Mouse (Mus musculus): ENCODE results near the gene Chmp2b. TPM values are rescaled to one million over a fixed set of nuclear protein-coding genes. Genes with fewer than 3 reads are reported as not detected.

Gene Chmp2b
- total RNA-seq, 2 experiments from 2014 or later: 29.8 to 30.7 TPM

DNA sequence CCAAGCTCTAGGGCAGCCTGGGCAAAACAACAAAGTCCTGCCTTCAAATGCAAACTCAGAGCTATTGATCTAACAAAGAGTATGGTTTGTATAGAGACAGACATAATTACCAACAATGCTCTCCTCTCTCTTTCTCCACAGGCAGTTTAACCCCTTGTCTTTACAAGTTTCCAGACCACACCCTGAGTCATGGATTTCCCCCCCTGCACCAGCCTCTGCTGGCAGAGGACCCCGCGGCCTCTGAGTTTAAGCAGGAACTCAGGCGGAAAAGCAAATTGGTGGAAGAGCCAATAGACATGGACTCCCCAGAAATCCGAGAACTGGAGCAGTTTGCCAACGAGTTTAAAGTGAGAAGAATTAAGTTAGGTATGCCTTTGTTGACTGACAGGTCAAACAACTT lies 32.9 kb downstream of the Chmp2b start:
- no peak for DNase-seq (ENCODE audit: low spot score)

- no peak for DNase-seq (ENCODE audit: low spot score)
Measured at GRCm38 (mm10) chr16:65526695-65527094, 35.8 kb downstream of the Chmp2b start.

DNA sequence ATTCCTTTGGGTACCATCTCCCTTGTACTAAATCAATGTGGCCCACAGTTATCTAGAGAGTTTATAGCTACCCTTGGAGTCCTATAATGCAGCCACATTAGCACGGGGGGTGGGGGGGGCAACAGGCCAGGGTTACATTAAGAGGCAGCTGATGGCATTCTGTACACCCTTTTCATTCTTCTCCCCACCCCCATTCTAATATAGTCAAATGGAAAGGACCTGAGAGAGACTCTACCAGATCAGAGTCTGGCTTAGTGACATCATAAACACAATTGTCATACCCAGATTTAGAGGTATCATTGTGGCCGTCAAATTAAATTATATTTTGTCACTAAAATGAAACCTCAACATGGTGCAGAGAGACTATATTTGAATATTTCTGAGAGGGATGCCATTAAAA lies 36.5 kb downstream of the Chmp2b start:
- DNase-seq (ENCODE audit: low spot score): no peak

DNA sequence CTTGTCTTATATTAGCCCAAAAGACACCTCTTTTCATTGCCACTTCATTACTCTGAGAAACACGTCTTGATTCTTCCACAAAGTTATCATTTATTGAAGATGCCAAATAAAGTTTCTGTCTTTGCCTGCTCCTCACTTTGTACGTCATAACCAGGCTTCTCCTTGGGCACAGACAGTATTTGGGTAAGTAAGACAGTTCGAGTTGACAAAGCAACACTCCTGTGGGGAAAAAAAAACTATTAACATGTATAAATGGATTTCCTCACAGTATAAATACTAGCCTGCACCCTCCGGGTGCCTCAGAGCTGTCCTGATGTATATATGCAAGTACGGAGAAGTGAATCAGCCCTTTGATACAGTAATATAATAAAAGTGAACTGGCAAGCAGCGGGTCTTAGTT lies 42.3 kb downstream of the Chmp2b start, which contains the start of gene Pou1f1:
Gene Pou1f1 (plus strand): TSS at position 301 of the 400 bp plus-strand sequence.
- DNase-seq (ENCODE audit: low spot score): no peak

DNA sequence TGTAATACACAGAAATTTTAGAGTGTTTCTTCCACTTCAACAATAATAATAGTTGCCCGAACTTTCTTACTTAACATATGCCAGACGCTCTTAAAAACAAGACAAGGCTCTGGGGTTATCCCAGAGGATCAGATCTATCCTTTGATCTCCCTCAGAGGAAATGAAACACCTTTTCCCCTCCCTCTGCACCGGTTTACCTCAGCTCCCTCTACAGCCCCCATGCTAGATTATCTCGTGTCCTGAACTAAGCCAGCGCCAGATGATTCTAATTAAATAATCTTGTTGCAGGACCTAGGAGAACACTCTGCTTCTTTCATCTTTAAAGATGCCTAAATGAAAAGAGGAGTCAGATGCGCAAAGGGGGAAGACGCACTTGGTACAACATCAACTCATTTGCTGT lies 48.3 kb downstream of the Chmp2b start:
- DNase-seq (ENCODE audit: low spot score): no peak

DNA sequence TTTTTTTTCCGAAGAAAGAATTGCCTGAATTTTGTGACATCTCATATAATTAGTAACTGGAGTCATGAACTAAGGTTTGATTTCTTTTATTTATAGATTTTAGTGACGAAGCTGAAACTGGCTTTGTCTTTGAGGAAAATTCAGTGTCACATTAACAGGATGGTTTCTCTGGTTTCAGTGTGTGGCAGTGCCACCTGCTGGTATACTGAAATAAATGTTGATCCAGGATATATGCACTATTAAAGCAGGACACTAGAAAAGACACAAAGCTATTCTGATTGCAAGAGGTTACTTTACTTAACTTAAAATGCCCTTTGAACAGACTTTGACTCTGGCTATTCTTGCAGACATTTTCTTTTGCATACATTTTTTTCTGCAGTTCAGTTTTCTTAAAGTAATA lies 65.5 kb downstream of the Chmp2b start:
- DNase-seq (ENCODE audit: low spot score): no peak

GRCm38 (mm10) chr16:65496030-65496429 lies 66.5 kb downstream of the Chmp2b start:
- DNase-seq (ENCODE audit: low spot score): no peak

Other genes starting within 250 kb of the Chmp2b start
- not detected for gene Pou1f1, start 42.2 kb downstream of the Chmp2b start, total RNA-seq (2021)

Measured in gastrocnemius, adult 18-20 months (tissue).